Mouse (Mus musculus): Measurements from ENCODE around the gene 2010106E10Rik. TPM values are rescaled to one million over a fixed set of nuclear protein-coding genes. Genes with fewer than 3 reads are reported as not detected.

Gene 2010106E10Rik
- polyA plus RNA-seq, 1 experiment from 2014 or later, result not detected

GRCm38 (mm10) chrX:112601306-112602120 is 106.4 kb downstream of the 2010106E10Rik start:
- no peak for TF ChIP-seq EP300 (IDR thresholded peaks at IDR 0.05)
- TF ChIP-seq CTCF (IDR thresholded peaks at IDR 0.05), result no peak
- H3K36me3 ChIP-seq (ENCODE audit: insufficient read depth, low read length), result no peaks in the 10 kb centered on the region
- DNase-seq (ENCODE audit: low spot score) (peak; percentile 25), ATAC-seq (peak; percentile 44)
- H3K4me2 ChIP-seq (replicated peaks; ENCODE audit: low read depth, low read length), result peak overlapping the region; percentile 59
- H3K27ac ChIP-seq (ENCODE audit: low read length), result peak overlapping the region; percentile 71
- H3K9ac ChIP-seq (replicated peaks; ENCODE audit: low read depth), result peak overlapping the region; percentile 44
- H3K4me1 ChIP-seq (ENCODE audit: insufficient read depth, low read depth, low read length), result no peaks in the 10 kb centered on the region
- no peaks in the 10 kb centered on the region for H3K27me3 ChIP-seq (replicated peaks; ENCODE audit: insufficient read depth, low read length)
- no peaks in the 10 kb centered on the region for H3K9me3 ChIP-seq (ENCODE audit: low read length)
- H3K4me3 ChIP-seq (ENCODE audit: low read depth, low read length), result peak overlapping the region; percentile 57
- 18% methylated on average over 22 of the region's 81 CpGs for WGBS

Other genes with a start within 250 kb of the 2010106E10Rik start
- 38.5 and 41.9 TPM in 2 replicates for gene Apool, start 183.9 kb upstream of the 2010106E10Rik start, polyA plus RNA-seq (2015; fragmentation: Nextera tagmentation; extraction: Ambion mirVana)
- not detected in 2 replicates for gene Satl1, start 88.5 kb upstream of the 2010106E10Rik start, polyA plus RNA-seq (2015; fragmentation: Nextera tagmentation; extraction: Ambion mirVana)
- gene Zfp711, start 105.3 kb downstream of the 2010106E10Rik start, polyA plus RNA-seq (2015; fragmentation: Nextera tagmentation; extraction: Ambion mirVana), result 7.4 and 7.7 TPM in 2 replicates
- 5.9 and 6.0 TPM in 2 replicates for gene Pof1b, start 203.4 kb downstream of the 2010106E10Rik start, polyA plus RNA-seq (2015; fragmentation: Nextera tagmentation; extraction: Ambion mirVana)

All from lung, postnatal 0 days (tissue).